Mouse (Mus musculus): ENCODE measurements around the gene Cldn7. TPM values are rescaled to one million over a fixed set of nuclear protein-coding genes. Genes with fewer than 3 reads are reported as not detected.
"Not testable (repeated sequence)": the region's sequence is repeated elsewhere in the genome, so short reads cannot be mapped to it uniquely, and the experiment has no call there.

The Cldn7 gene
- polyA plus RNA-seq, 1 experiment from 2014 or later, result 13.4 TPM

- Histone ChIP-seq H3K4me3 (peak overlapping the region; percentile 62), H3K36me3 (peaks cover 50% of the 10 kb centered on the region), H3K9ac (peak overlapping the region; percentile 83; the same call in 1 of the 2 replicates), H3K4me2 (replicated peaks) (peak overlapping the region; percentile 79), H3K27ac (no peak overlapping the region), H3K4me1 (peaks cover 29% of the 10 kb centered on the region), H3K27me3 (no peaks in the 10 kb centered on the region), H3K9me3 (no peaks in the 10 kb centered on the region)
- WGBS, result 46% methylated on average over 5 of the region's 5 CpGs
- no peak for ATAC-seq (ENCODE audit: low FRiP score, low read depth)
These were observed 49.5 kb downstream of the Cldn7 start for GRCm38 (mm10) chr11:70014051-70014450.

- 1% methylated on average over 35 of the region's 35 CpGs for WGBS
- peaks cover 39% of the 10 kb centered on the region for H3K4me1 ChIP-seq
- H3K4me2 ChIP-seq (replicated peaks), result peak within 1 kb of the TSS; percentile 79
- H3K27me3 ChIP-seq, result no peaks in the 10 kb centered on the region
- ATAC-seq (ENCODE audit: low FRiP score, low read depth), result peak; percentile 76
- peak within 1 kb of the TSS; percentile 61 for H3K27ac ChIP-seq
- peaks cover 41% of the 10 kb centered on the region for H3K36me3 ChIP-seq
- peak within 1 kb of the TSS; percentile 62 for H3K4me3 ChIP-seq
- peak within 1 kb of the TSS; percentile 83 for H3K9ac ChIP-seq
- no peaks in the 10 kb centered on the region for H3K9me3 ChIP-seq
These were observed 50.4 kb downstream of the Cldn7 start, which contains the start of gene Acadvl for GRCm38 (mm10) chr11:70014880-70015558. Gene Acadvl, minus strand, starts transcription at chr11:70015411.

- H3K9ac ChIP-seq, result 0 out of 2 replicates have a peak overlapping the region, but pooled peaks have one; percentile 83
- H3K9me3 ChIP-seq, result no peaks in the 10 kb centered on the region
- no peak for ATAC-seq (ENCODE audit: low FRiP score, low read depth)
- 68% methylated on average over 6 of the region's 6 CpGs for WGBS
- peak overlapping the region; percentile 62 for H3K4me3 ChIP-seq
- peaks cover 34% of the 10 kb centered on the region for H3K36me3 ChIP-seq
- peak overlapping the region; percentile 79 for H3K4me2 ChIP-seq (replicated peaks)
- H3K4me1 ChIP-seq, result peaks cover 46% of the 10 kb centered on the region
- H3K27me3 ChIP-seq, result no peaks in the 10 kb centered on the region
- no peak overlapping the region for H3K27ac ChIP-seq
These were observed 51.1 kb downstream of the Cldn7 start for GRCm38 (mm10) chr11:70015677-70016076.

- not testable (repeated sequence) for H3K4me3 ChIP-seq; H3K27ac ChIP-seq; H3K9ac ChIP-seq; H3K27me3 ChIP-seq; H3K4me2 ChIP-seq (replicated peaks); ATAC-seq (ENCODE audit: low FRiP score, low read depth); H3K9me3 ChIP-seq
- Histone ChIP-seq H3K36me3 (peaks cover 29% of the 10 kb centered on the region), H3K4me1 (peaks cover 50% of the 10 kb centered on the region)
- WGBS, result 85% methylated on average over 2 of the region's 2 CpGs
These were observed 51.6 kb downstream of the Cldn7 start for GRCm38 (mm10) chr11:70016177-70016576.

GRCm38 (mm10) chr11:70016669-70017068 is 52.1 kb downstream of the Cldn7 start, which contains the start of gene Dlg4:
Gene Dlg4, plus strand, starts transcription at chr11:70016942.
- H3K4me1 ChIP-seq, result peaks cover 52% of the 10 kb centered on the region
- no peaks in the 10 kb centered on the region for H3K27me3 ChIP-seq
- 89% methylated on average over 3 of the region's 3 CpGs for WGBS
- peak within 1 kb of the TSS; percentile 90 for H3K4me2 ChIP-seq (replicated peaks)
- H3K9ac ChIP-seq, result peak within 1 kb of the TSS; percentile 91
- peak within 1 kb of the TSS; percentile 75 for H3K4me3 ChIP-seq
- ATAC-seq (ENCODE audit: low FRiP score, low read depth), result no peak
- H3K9me3 ChIP-seq, result no peaks in the 10 kb centered on the region
- peaks cover 24% of the 10 kb centered on the region for H3K36me3 ChIP-seq
- H3K27ac ChIP-seq, result peak within 1 kb of the TSS; percentile 95

- Histone ChIP-seq H3K27ac (peak overlapping the region; percentile 95), H3K4me1 (peaks cover 58% of the 10 kb centered on the region), H3K36me3 (peaks cover 18% of the 10 kb centered on the region), H3K27me3 (no peaks in the 10 kb centered on the region), H3K4me3 (peak overlapping the region; percentile 75), H3K9me3 (no peaks in the 10 kb centered on the region), H3K9ac (peak overlapping the region; percentile 91), H3K4me2 (replicated peaks) (peak overlapping the region; percentile 90)
- 40% methylated on average over 7 of the region's 7 CpGs for WGBS
- no peak for ATAC-seq (ENCODE audit: low FRiP score, low read depth)
These were observed 52.7 kb downstream of the Cldn7 start for GRCm38 (mm10) chr11:70017199-70017767.

MicroRNAs encoded within 50 kb of the gene (microRNA counts, 519-probe panel; counts per million panel counts)
- microRNA mmu-miR-324-3p (not detected), microRNA mmu-miR-324-5p (3,679 counts per million, percentile 69 among the panel's probes with 10 or more counts)

Small RNA genes within 50 kb of the gene (microRNA-seq; reads per million reads assigned to microRNA genes)
- gene Gm44349, result not detected
- 2,906 reads per million, percentile 86 among the genes with 10 or more reads in this experiment for gene Mir324

Other genes with a start within 250 kb of the Cldn7 start
- 27.2 and 28.5 TPM in 2 replicates for gene Polr2a, start 206.1 kb upstream of the Cldn7 start, polyA plus RNA-seq (2015; fragmentation: Nextera tagmentation; extraction: Ambion mirVana)
- not detected in 2 replicates for gene Slc35g3, start 202.8 kb upstream of the Cldn7 start, polyA plus RNA-seq (2015; fragmentation: Nextera tagmentation; extraction: Ambion mirVana)
- gene Zbtb4, start 198.9 kb upstream of the Cldn7 start, polyA plus RNA-seq (2015; fragmentation: Nextera tagmentation; extraction: Ambion mirVana), result 3.2 and 3.4 TPM in 2 replicates
- gene Chrnb1, start 168.8 kb upstream of the Cldn7 start, polyA plus RNA-seq (2015; fragmentation: Nextera tagmentation; extraction: Ambion mirVana), result 23.6 and 27.7 TPM in 2 replicates
- 2.8 and 2.9 TPM in 2 replicates for gene Fgf11, start 162.9 kb upstream of the Cldn7 start, polyA plus RNA-seq (2015; fragmentation: Nextera tagmentation; extraction: Ambion mirVana)
- 2.5 and 2.6 TPM in 2 replicates for gene Tmem102, start 159.2 kb upstream of the Cldn7 start, polyA plus RNA-seq (2015; fragmentation: Nextera tagmentation; extraction: Ambion mirVana)
- gene Gm39566, start 149.5 kb upstream of the Cldn7 start, polyA plus RNA-seq (2015; fragmentation: Nextera tagmentation; extraction: Ambion mirVana), result not detected in 2 replicates
- not detected in 2 replicates for gene Spem2, start 146.3 kb upstream of the Cldn7 start, polyA plus RNA-seq (2015; fragmentation: Nextera tagmentation; extraction: Ambion mirVana)
- gene Spem1, start 142.6 kb upstream of the Cldn7 start, polyA plus RNA-seq (2015; fragmentation: Nextera tagmentation; extraction: Ambion mirVana), result 0.18 and 0.24 TPM in 2 replicates
- gene Nlgn2, start 127.0 kb upstream of the Cldn7 start, polyA plus RNA-seq (2015; fragmentation: Nextera tagmentation; extraction: Ambion mirVana), result 11.5 and 11.8 TPM in 2 replicates
- 368 and 376 TPM in 2 replicates for gene Tmem256, start 126.3 kb upstream of the Cldn7 start, polyA plus RNA-seq (2015; fragmentation: Nextera tagmentation; extraction: Ambion mirVana)
- gene Plscr3, start 118.4 kb upstream of the Cldn7 start, polyA plus RNA-seq (2015; fragmentation: Nextera tagmentation; extraction: Ambion mirVana), result 135 and 140 TPM in 2 replicates
- gene Tnk1, start 106.0 kb upstream of the Cldn7 start, polyA plus RNA-seq (2015; fragmentation: Nextera tagmentation; extraction: Ambion mirVana), result 1.9 and 2.0 TPM in 2 replicates
- gene Tmem95, start 86.8 kb upstream of the Cldn7 start, polyA plus RNA-seq (2015; fragmentation: Nextera tagmentation; extraction: Ambion mirVana), result 0.51 TPM in 1 of 2 replicates, not detected in the other
- gene Kctd11, start 83.4 kb upstream of the Cldn7 start, polyA plus RNA-seq (2015; fragmentation: Nextera tagmentation; extraction: Ambion mirVana), result 4.3 and 4.4 TPM in 2 replicates
- gene Acap1, start 69.2 kb upstream of the Cldn7 start, polyA plus RNA-seq (2015; fragmentation: Nextera tagmentation; extraction: Ambion mirVana), result 1.1 and 1.5 TPM in 2 replicates
- 16.1 and 19.4 TPM in 2 replicates for gene 2810408A11Rik, start 63.8 kb upstream of the Cldn7 start, polyA plus RNA-seq (2015; fragmentation: Nextera tagmentation; extraction: Ambion mirVana)
- gene Neurl4, start 63.7 kb upstream of the Cldn7 start, polyA plus RNA-seq (2015; fragmentation: Nextera tagmentation; extraction: Ambion mirVana), result 10.2 and 12.9 TPM in 2 replicates
- gene Gps2, start 50.9 kb upstream of the Cldn7 start, polyA plus RNA-seq (2015; fragmentation: Nextera tagmentation; extraction: Ambion mirVana), result 90.0 and 90.1 TPM in 2 replicates
- gene Eif5a, start 42.8 kb upstream of the Cldn7 start, polyA plus RNA-seq (2015; fragmentation: Nextera tagmentation; extraction: Ambion mirVana), result 1,543 and 1,562 TPM in 2 replicates
- gene Ybx2, start 29.0 kb upstream of the Cldn7 start, polyA plus RNA-seq (2015; fragmentation: Nextera tagmentation; extraction: Ambion mirVana), result 9.3 and 9.7 TPM in 2 replicates
- gene Slc2a4, start 16.6 kb upstream of the Cldn7 start, polyA plus RNA-seq (2015; fragmentation: Nextera tagmentation; extraction: Ambion mirVana), result 29.2 and 29.6 TPM in 2 replicates
- 30.8 and 31.2 TPM in 2 replicates for gene Ctdnep1, start 16.4 kb downstream of the Cldn7 start, polyA plus RNA-seq (2015; fragmentation: Nextera tagmentation; extraction: Ambion mirVana)
- gene Elp5, start 17.7 kb downstream of the Cldn7 start, polyA plus RNA-seq (2015; fragmentation: Nextera tagmentation; extraction: Ambion mirVana), result 126 and 134 TPM in 2 replicates
- gene Gabarap, start 26.4 kb downstream of the Cldn7 start, polyA plus RNA-seq (2015; fragmentation: Nextera tagmentation; extraction: Ambion mirVana), result 499 and 506 TPM in 2 replicates
- gene Phf23, start 31.0 kb downstream of the Cldn7 start, polyA plus RNA-seq (2015; fragmentation: Nextera tagmentation; extraction: Ambion mirVana), result 95.9 and 101 TPM in 2 replicates
- 54.3 and 59.8 TPM in 2 replicates for gene Dvl2, start 35.8 kb downstream of the Cldn7 start, polyA plus RNA-seq (2015; fragmentation: Nextera tagmentation; extraction: Ambion mirVana)
- 76.0 and 81.1 TPM in 2 replicates for gene Acadvl, start 50.6 kb downstream of the Cldn7 start, polyA plus RNA-seq (2015; fragmentation: Nextera tagmentation; extraction: Ambion mirVana)
- gene Dlg4, start 52.2 kb downstream of the Cldn7 start, polyA plus RNA-seq (2015; fragmentation: Nextera tagmentation; extraction: Ambion mirVana), result 14.2 and 14.8 TPM in 2 replicates
- 1.4 and 2.4 TPM in 2 replicates for gene Asgr1, start 89.3 kb downstream of the Cldn7 start, polyA plus RNA-seq (2015; fragmentation: Nextera tagmentation; extraction: Ambion mirVana)
- not detected in 2 replicates for gene Asgr2, start 127.9 kb downstream of the Cldn7 start, polyA plus RNA-seq (2015; fragmentation: Nextera tagmentation; extraction: Ambion mirVana)
- gene Mgl2, start 165.6 kb downstream of the Cldn7 start, polyA plus RNA-seq (2015; fragmentation: Nextera tagmentation; extraction: Ambion mirVana), result 0.25 and 0.75 TPM in 2 replicates
- gene Clec10a, start 191.4 kb downstream of the Cldn7 start, polyA plus RNA-seq (2015; fragmentation: Nextera tagmentation; extraction: Ambion mirVana), result 0.61 and 1.1 TPM in 2 replicates
- 1.5 and 1.7 TPM in 2 replicates for gene Slc16a11, start 248.0 kb downstream of the Cldn7 start, polyA plus RNA-seq (2015; fragmentation: Nextera tagmentation; extraction: Ambion mirVana)

Measured in limb, embryonic 13.5 days (tissue).